Mouse (Mus musculus) ovary, adult 18-20 months (tissue): ENCODE results near the gene Stat3.

ENCODE experiments used
- DNase-seq: peaks from one replicate; pipeline ENCODE4 v3.0.0; 2022; ENCODE audit warnings: low spot score, mixed read lengths

Gene Stat3

GRCm38 (mm10) chr11:100854268-100854667 is 85.1 kb downstream of the Stat3 start:
- DNase-seq = no peak

GRCm38 (mm10) chr11:100853018-100853417 is 86.3 kb downstream of the Stat3 start:
- DNase-seq = no peak

DNA sequence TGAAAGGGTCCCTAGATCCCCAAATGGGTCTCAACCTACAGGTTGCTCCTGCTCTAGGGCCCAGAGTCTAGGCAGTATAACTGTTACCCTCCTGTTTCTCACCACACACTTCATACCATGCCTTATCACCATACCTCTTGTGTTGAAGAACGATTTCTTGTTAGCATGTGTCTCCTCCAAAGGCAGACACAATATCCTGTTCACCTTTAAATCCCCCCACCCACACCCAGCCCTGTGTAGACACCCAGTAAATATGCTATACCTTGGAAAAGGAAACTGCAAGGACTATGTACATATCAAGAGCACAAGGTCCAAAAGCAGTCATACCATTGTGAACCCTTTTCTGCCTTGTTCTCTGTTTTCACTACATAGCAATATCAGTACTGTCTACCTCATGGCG is 87.3 kb downstream of the Stat3 start:
- DNase-seq = no peak

DNA sequence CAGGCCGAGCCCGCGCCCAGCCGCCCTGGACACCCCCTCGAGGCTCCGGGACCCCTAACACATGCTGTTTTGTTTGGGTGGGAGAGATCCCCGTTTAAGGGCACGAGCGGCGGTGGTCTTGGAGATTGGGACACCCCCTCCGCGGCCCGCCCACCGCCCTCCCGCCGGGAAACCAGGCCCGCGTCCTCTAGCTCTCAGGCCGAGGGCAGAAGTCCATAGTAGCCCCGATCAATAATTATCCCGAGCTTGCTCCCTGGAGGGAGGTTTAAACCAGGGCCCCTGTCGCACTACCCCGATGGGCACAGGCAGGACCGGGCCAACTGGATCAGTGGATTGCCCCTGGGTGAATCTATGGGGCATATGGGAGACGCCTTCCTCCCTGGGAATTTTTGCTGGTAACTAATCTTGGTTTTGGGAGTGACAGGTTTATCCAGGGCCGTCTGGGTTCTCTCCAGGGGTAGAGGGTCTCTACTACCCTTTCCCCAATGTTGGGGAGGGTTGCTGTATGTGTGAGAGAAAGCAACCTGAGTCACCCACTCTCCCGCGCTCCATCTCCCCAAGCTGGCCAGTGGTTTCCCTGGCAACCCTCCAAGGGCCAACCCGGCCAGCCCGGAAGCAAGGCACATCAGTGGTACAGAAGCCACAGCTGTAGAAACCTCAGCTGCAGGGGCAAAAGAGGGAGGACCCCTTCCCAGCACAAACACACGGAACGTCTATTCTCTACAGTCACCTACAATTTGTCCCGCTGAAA is 88.4 kb downstream of the Stat3 start:
- peak; percentile 53 for DNase-seq

GRCm38 (mm10) chr11:100850038-100850777 is 89.1 kb downstream of the Stat3 start, which contains the start of gene Stat5b:
Stat5b (minus strand) TSS chr11:100850724.
- DNase-seq = peak; percentile 52

DNA sequence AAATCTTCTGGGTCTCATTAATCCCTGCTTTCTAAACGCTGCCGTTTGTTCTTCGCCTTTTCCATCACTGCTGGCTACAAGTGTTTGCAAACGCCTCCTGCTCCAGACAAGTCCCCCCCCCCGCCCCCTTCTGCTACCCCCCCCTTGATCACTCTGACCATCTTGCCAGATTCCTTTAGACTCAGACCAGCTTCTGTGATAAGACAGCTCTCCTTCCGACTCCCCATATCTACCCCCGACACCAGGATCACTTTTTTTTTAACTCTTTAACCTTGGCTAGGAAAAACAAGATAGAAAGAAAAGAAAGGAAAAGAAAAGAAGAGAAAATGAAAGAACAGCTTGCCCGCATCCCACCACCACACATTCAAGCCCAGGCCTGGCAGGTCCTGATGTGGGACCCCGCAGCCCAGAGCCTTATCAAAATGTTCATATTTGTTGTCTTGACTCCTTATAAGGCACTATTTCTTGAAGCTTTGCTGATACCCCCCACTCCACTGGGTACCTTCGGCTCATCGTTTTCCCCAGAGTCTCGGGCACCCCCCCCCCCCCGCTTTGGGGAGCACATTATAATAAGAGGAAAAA is 89.8 kb downstream of the Stat3 start:
- DNase-seq = no peak

DNA sequence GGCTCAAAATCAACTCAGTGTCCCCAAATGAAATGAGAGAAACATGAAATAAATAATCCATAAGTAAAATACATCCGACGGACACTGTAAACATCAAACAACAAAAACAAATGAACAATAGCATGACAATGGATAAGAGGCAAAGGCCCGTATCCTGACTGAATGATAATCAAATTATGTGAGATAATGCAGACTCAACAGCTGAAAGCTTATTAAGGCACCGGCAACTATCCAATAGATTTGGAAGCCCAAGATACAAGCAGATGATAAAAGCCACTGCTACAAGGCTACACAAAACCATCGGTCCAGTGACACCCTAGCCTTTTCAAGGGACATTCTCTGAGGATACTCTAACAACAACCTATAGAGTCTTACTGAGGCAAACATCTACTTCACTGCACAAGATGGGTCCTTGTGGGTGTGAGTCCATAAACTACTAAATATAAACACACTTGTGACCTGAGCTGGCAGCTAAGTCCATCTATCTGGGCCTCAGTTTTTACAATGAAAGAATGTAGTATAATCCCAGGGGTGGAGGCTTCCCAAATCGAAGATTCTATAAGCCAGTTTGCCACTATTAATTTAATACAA is 90.5 kb downstream of the Stat3 start:
- DNase-seq = no peak

GRCm38 (mm10) chr11:100848080-100848479 is 91.3 kb downstream of the Stat3 start:
- DNase-seq = no peak

DNA sequence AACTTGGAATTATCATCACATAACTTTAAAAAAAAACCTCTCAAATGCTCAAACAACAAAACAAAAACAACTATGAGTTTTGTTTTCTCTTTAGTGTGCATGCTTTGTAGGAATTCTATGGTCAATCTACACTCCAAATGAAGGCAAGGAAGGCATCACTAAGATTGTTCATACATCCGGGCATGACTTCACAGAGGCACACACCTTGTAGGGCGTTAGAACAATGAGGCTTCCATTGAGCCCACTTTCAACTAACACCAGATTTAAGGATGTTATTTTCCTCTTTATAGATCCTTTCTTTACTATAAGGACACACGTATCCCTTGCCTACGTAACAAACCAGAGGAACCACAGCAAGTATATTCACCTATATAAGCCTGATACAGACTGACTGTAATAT is 91.8 kb downstream of the Stat3 start:
- no peak for DNase-seq

- no peak for DNase-seq
These were observed 93.5 kb downstream of the Stat3 start for GRCm38 (mm10) chr11:100845793-100846192.

- DNase-seq = no peak
These were observed 95.2 kb downstream of the Stat3 start for GRCm38 (mm10) chr11:100844121-100844520.

GRCm38 (mm10) chr11:100843070-100843669 is 96.2 kb downstream of the Stat3 start:
- no peak for DNase-seq

DNA sequence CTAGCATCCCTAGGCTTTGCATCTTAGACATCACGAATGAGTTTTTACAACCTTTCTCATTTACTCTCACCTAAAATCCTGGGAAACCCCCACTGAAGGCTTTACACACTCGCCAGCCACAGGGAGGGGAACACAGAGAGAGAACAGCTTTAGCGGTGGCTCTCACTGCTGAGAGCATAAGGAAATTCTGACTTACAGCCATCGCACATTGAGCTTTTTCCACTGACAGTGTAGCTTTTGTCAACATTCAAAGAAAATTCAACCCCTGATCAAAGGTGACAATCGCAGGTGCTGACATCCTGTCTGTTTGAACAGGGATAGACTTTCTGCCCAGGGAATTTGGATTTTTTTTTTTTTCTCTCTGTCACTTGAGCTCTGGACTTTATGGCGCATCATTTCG is 97.3 kb downstream of the Stat3 start:
- DNase-seq = no peak

DNA sequence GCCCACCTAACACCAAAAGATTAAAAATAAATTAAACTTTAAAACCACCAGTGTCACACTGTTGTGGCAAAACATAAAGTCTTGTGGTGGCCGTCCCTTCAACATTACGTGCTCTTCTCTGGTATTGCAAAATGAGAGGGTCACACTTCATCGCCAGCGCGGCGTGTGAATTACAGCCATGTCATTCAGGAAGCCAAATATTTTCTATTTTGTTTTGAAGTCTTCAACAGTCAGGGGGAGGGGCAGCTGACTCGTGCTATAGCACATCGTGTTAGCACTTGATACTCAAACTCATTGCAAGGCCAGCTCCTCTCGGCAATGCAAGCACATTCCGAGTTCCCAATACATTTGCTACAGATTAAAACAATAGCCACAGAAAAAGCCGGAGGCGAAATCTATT is 98.5 kb downstream of the Stat3 start:
- DNase-seq = no peak

DNA sequence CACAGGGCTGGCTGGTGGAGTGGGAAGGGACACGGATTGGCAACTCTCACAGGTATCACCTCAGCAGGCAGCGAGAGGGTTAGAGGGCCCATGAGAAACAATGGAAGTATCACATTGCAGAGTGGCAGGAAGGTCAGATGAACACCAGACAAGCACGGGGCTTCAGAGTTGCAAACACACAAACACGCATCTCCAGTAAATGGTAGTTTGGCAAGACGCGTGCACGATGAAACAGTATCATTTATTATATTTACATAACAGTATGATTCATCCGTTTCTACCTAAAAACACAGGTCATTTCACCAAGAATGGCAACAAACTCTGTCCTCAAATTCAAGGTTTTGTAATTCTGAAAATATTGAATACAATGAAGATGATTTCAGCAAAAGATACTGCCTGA is 99.8 kb downstream of the Stat3 start:
- DNase-seq = no peak

DNA sequence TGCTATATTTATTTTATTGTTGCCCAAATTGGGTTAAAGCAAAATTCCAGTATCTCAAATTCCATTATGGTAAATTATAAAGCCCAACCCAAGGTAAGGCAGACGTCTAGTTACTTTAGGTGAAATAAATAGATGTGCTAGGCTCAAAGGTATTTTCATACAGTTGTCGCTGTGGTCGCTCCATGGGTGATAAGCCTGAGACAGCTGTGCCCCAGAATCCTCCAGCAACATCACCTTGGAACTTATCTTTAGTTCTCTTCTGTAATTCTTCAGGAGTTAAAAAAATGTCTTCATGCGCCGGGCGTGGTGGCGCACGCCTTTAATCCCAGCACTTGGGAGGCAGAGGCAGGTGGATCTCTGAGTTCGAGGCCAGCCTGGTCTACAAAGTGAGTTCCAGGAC is 100.4 kb downstream of the Stat3 start:
- DNase-seq = no peak

- DNase-seq = no peak
These were observed 102.2 kb downstream of the Stat3 start for GRCm38 (mm10) chr11:100836923-100837702.
